Mouse (Mus musculus): ENCODE measurements around the gene Nol4l. TPM values are rescaled to one million over a fixed set of nuclear protein-coding genes. Genes with fewer than 3 reads are reported as not detected.
"Not testable (repeated sequence)": the region's sequence is repeated elsewhere in the genome, so short reads cannot be mapped to it uniquely, and the experiment has no call there.

Nol4l gene
- total and polyA plus RNA-seq, 3 experiments: 4.4 to 7.1 TPM; not detected in 1

- TF ChIP-seq POLR2AphosphoS2 (IDR thresholded peaks at IDR 0.05; ENCODE audit: low read length) (peak; percentile 59; the same call in 1 of the 2 replicates), ZMIZ1 (IDR thresholded peaks at IDR 0.05; ENCODE audit: low read depth, low read length) (peak; percentile 58; the same call in 1 of the 2 replicates), POLR2A (IDR thresholded peaks at IDR 0.05; ENCODE audit: control insufficient read depth in 1 of 2, insufficient read depth in 1 of 2, low read depth in 1 of 2, low read length in 2 of 2, poor library complexity in 1 of 2) (no peak), CHD2 (IDR thresholded peaks at IDR 0.05; ENCODE audit: low read length) (no peak)
These were observed 34.0 kb downstream of the Nol4l start (continued) for GRCm38 (mm10) chr2:153495818-153496217.

DNA sequence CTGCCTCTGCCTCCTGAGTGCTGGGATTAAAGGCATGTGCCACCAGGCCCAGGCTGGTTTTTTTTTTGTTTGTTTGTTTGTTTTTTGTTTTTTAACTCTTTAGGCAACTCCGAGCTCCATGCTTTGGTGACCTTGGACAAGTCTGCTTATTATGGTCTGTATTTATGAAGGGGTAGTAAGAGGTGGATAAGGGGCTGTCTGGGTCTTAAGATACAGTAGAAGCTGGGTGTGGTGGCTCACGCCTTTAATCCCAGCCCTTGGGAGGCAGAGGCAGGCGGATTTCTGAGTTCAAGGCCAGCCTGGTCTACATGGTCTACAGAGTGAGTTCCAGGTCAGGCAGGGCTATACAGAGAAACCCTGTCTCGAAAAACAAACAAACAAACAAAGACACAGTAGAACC is 34.4 kb downstream of the Nol4l start:
- H3K27me3 ChIP-seq (ENCODE audit: control insufficient read depth in 1 of 2, insufficient read depth in 2 of 2, low read length in 2 of 2); H3K9me3 ChIP-seq (replicated peaks; ENCODE audit: insufficient read depth, low read length); H3K9ac ChIP-seq (ENCODE audit: control insufficient read depth, low read depth, low read length, poor library complexity, severe bottlenecking); H3K4me3 ChIP-seq (ENCODE audit: control insufficient read depth in 1 of 2, insufficient read depth in 1 of 2, low read depth in 2 of 2, low read length in 2 of 2); H3K79me2 ChIP-seq (ENCODE audit: control insufficient read depth, insufficient read depth, low read length, poor library complexity): not testable (repeated sequence)
- 0 out of 2 replicates have a peak, but pooled peaks have one; percentile 1 for TF ChIP-seq POLR2AphosphoS2 (IDR thresholded peaks at IDR 0.05; ENCODE audit: low read length)
- peaks cover 24 to 53% of the 10 kb centered on the region in 2 experiments for H3K4me1 ChIP-seq (ENCODE audit: control insufficient read depth in 1 of 2, insufficient read depth in 2 of 2, low read length in 2 of 2)
- H3K36me3 ChIP-seq (ENCODE audit: control insufficient read depth in 1 of 2, insufficient read depth in 2 of 2, low read length in 2 of 2): peaks cover 0 to 42% of the 10 kb centered on the region in 2 experiments; a peak in 2 of 4 replicates
- peak; percentile 42 for DNase-seq (ENCODE audit: low read depth, low spot score)
- peak overlapping the region; percentile 92 for H3K27ac ChIP-seq (ENCODE audit: control insufficient read depth, low read depth, low read length)

- peak; percentile 65 for DNase-seq (ENCODE audit: low read depth, low spot score)
- H3K27ac ChIP-seq (ENCODE audit: control insufficient read depth, low read depth, low read length): peak overlapping the region; percentile 92
These were observed 35.4 kb downstream of the Nol4l start for GRCm38 (mm10) chr2:153494293-153494811.

DNA sequence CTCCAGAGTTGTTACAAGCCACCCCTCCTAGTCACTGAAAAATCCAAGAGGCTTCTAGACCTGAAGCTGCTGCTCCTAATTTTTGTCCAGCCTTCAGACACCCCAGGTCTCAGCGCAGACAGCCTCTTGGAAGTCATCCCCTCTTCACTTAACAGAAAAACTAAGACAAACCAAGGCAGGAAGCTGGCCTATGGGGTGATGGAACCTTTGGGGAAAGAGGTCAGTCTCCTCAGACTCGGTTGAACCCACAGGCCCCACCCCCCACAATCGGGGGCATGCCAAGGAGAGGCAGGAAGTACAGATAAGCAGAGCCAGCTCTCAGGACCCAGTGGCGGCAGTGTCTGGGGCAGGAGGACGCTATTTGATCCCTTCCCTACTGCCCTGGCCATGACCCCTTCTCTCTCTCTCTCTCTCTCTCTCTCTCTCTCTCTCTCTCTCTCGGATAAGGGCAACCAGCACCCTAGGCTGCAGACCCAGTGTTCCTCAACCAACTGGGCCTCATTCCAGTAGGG is 35.9 kb downstream of the Nol4l start:
- Histone ChIP-seq H3K79me2 (ENCODE audit: control insufficient read depth, insufficient read depth, low read length, poor library complexity) (peaks cover 8% of the 10 kb centered on the region), H3K4me3 (ENCODE audit: control insufficient read depth in 1 of 2, insufficient read depth in 1 of 2, low read depth in 2 of 2, low read length in 2 of 2) (peak overlapping the region; percentile 17 to 81), H3K4me1 (ENCODE audit: control insufficient read depth in 1 of 2, insufficient read depth in 2 of 2, low read length in 2 of 2) (peaks cover 28 to 57% of the 10 kb centered on the region in 2 experiments), H3K9ac (ENCODE audit: control insufficient read depth, low read depth, low read length, poor library complexity, severe bottlenecking) (peak overlapping the region; percentile 58), H3K27me3 (ENCODE audit: control insufficient read depth in 1 of 2, insufficient read depth in 2 of 2, low read length in 2 of 2) (no peaks in the 10 kb centered on the region), H3K9me3 (replicated peaks; ENCODE audit: insufficient read depth, low read length) (no peaks in the 10 kb centered on the region), H3K36me3 (ENCODE audit: control insufficient read depth in 1 of 2, insufficient read depth in 2 of 2, low read length in 2 of 2) (peaks cover 0 to 45% of the 10 kb centered on the region in 2 experiments; a peak in 2 of 4 replicates), H3K27ac (ENCODE audit: control insufficient read depth, low read depth, low read length) (peak overlapping the region; percentile 92)
- peak; percentile 81 for DNase-seq (ENCODE audit: low read depth, low spot score)
- TF ChIP-seq CHD2 (IDR thresholded peaks at IDR 0.05; ENCODE audit: low read length) (no peak), KAT2A (conservative IDR thresholded peaks at IDR 0.05; ENCODE audit: low read depth, low read length) (no peak), MAX (IDR thresholded peaks at IDR 0.05; ENCODE audit: low read length) (0 out of 2 replicates have a peak, but pooled peaks have one; percentile 7), ZKSCAN1 (IDR thresholded peaks at IDR 0.05; ENCODE audit: low read depth, low read length) (no peak), USF1 (IDR thresholded peaks at IDR 0.05; ENCODE audit: low read depth, low read length) (no peak), SMC3 (IDR thresholded peaks at IDR 0.05; ENCODE audit: low read depth, low read length) (no peak), MAFK (IDR thresholded peaks at IDR 0.05; ENCODE audit: borderline replicate concordance, low read depth, low read length) (no peak), GABPA (IDR thresholded peaks at IDR 0.05; ENCODE audit: low read depth, low read length) (no peak), POLR2A (IDR thresholded peaks at IDR 0.05; ENCODE audit: control insufficient read depth in 1 of 2, insufficient read depth in 1 of 2, low read depth in 1 of 2, low read length in 2 of 2, poor library complexity in 1 of 2) (peak in 1 of 2 experiments; percentile 42; a peak in 1 of 4 replicates), MYC (IDR thresholded peaks at IDR 0.05; ENCODE audit: low read depth, low read length) (no peak), ZC3H11A (IDR thresholded peaks at IDR 0.05; ENCODE audit: low read depth, low read length) (no peak), POLR2AphosphoS2 (IDR thresholded peaks at IDR 0.05; ENCODE audit: low read length) (no peak), UBTF (IDR thresholded peaks at IDR 0.05; ENCODE audit: borderline replicate concordance, insufficient read depth, low read depth, low read length) (no peak), ETS1 (IDR thresholded peaks at IDR 0.05; ENCODE audit: low read depth, low read length) (peak; percentile 74), MXI1 (IDR thresholded peaks at IDR 0.05; ENCODE audit: low read depth, low read length) (no peak), POLR2AphosphoS5 (IDR thresholded peaks at IDR 0.05; ENCODE audit: borderline replicate concordance, low read depth, low read length) (no peak), MAZ (IDR thresholded peaks at IDR 0.05; ENCODE audit: low read depth, low read length) (peak; percentile 80; the same call in 1 of the 2 replicates)

More at GRCm38 (mm10) chr2:153494293-153494811, 35.4 kb downstream of the Nol4l start:
- Histone ChIP-seq H3K4me3 (ENCODE audit: control insufficient read depth in 1 of 2, insufficient read depth in 1 of 2, low read depth in 2 of 2, low read length in 2 of 2) (peak overlapping the region; percentile 15 to 30), H3K27me3 (ENCODE audit: control insufficient read depth in 1 of 2, insufficient read depth in 2 of 2, low read length in 2 of 2) (no peaks in the 10 kb centered on the region), H3K79me2 (ENCODE audit: control insufficient read depth, insufficient read depth, low read length, poor library complexity) (peaks cover 8% of the 10 kb centered on the region), H3K9me3 (replicated peaks; ENCODE audit: insufficient read depth, low read length) (no peaks in the 10 kb centered on the region), H3K4me1 (ENCODE audit: control insufficient read depth in 1 of 2, insufficient read depth in 2 of 2, low read length in 2 of 2) (peaks cover 27 to 57% of the 10 kb centered on the region in 2 experiments), H3K9ac (ENCODE audit: control insufficient read depth, low read depth, low read length, poor library complexity, severe bottlenecking) (peak overlapping the region; percentile 58), H3K36me3 (ENCODE audit: control insufficient read depth in 1 of 2, insufficient read depth in 2 of 2, low read length in 2 of 2) (peaks cover 0 to 45% of the 10 kb centered on the region in 2 experiments; a peak in 2 of 4 replicates)
- TF ChIP-seq POLR2AphosphoS2 (IDR thresholded peaks at IDR 0.05; ENCODE audit: low read length) (no peak), GABPA (IDR thresholded peaks at IDR 0.05; ENCODE audit: low read depth, low read length) (no peak), MXI1 (IDR thresholded peaks at IDR 0.05; ENCODE audit: low read depth, low read length) (peak; percentile 51; the same call in 1 of the 2 replicates), TBP (IDR thresholded peaks at IDR 0.05; ENCODE audit: low read depth, low read length) (no peak), CHD1 (IDR thresholded peaks at IDR 0.05; ENCODE audit: low read depth, low read length) (peak; percentile 48; the same call in 1 of the 2 replicates), SIN3A (IDR thresholded peaks at IDR 0.05; ENCODE audit: low read length) (peak; percentile 35; the same call in 1 of the 2 replicates), NELFE (IDR thresholded peaks at IDR 0.05; ENCODE audit: low read depth, low read length) (peak; percentile 5; the same call in 1 of the 2 replicates), MAZ (IDR thresholded peaks at IDR 0.05; ENCODE audit: low read depth, low read length) (0 out of 2 replicates have a peak, but pooled peaks have one; percentile 51)

Measured in MEL (cell line).